Mouse (Mus musculus): ENCODE results near the gene Zdhhc22.

DNA sequence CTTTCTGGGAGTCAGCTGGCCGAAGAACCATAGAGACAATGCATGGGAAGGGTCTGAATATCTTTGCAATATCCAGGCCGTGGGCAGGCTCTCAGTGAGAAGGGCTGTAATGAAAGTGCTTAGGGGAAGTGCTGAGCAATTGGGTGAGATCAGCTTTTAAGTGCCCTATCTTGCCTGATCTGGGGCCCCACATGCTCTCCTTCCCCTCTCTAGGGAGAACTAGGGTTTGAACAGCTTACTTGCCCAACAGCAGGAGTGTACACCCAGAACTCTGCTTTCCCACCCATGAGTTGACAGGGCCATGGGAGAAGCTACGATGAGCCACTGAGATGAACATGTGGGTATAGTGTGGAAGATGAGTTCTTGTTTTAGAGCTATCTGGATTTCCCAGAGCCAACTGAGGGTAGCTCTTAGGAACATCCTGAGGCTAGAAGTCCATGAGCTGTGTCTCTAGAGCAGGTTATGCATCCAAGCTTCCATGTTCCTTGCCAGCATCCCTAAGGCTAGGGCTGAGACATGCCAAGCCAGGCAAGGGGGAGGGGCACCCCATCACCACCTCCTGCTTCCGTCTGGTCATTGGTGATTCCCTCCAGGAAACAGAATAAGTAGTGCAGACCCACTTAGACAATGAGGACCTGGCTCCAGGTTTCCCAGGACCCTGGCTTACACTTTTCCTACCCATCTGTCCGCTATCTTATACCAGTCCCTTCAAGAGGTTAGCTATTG is 39.2 kb upstream of the Zdhhc22 start:
- no peak for TF ChIP-seq CTCF (IDR thresholded peaks at IDR 0.05; ENCODE audit: low read depth, low read length)
- TF ChIP-seq EP300 (IDR thresholded peaks at IDR 0.05; ENCODE audit: insufficient read depth, low read depth, low read length), result no peak
- no peak for TF ChIP-seq POLR2A (IDR thresholded peaks at IDR 0.05; ENCODE audit: insufficient read depth, low read length)
